Mouse (Mus musculus): ENCODE results near the gene Pcolce. TPM values are rescaled to one million over a fixed set of nuclear protein-coding genes. Genes with fewer than 3 reads are reported as not detected.
A peak's percentile ranks its signal among the peaks of the same experiment; 100 is the strongest.

Gene Pcolce
- total and polyA plus RNA-seq, 3 experiments: 0.23 to 0.77 TPM; not detected in 1

- TF ChIP-seq NRF1 (IDR thresholded peaks at IDR 0.05; ENCODE audit: insufficient read depth, low read depth, low read length, poor library complexity, severe bottlenecking) (no peak; the same call in 1 of the 2 replicates), RCOR1 (IDR thresholded peaks at IDR 0.05; ENCODE audit: low read depth, low read length) (no peak), MAFK (IDR thresholded peaks at IDR 0.05; ENCODE audit: borderline replicate concordance, low read depth, low read length) (no peak), KAT2A (conservative IDR thresholded peaks at IDR 0.05; ENCODE audit: low read depth, low read length) (peak; percentile 62)
These were observed 15.1 kb upstream of the Pcolce start, which contains the start of the genes Fbxo24, Lrch4 and Gm20605 (continued) for GRCm38 (mm10) chr5:137628498-137629305.

DNA sequence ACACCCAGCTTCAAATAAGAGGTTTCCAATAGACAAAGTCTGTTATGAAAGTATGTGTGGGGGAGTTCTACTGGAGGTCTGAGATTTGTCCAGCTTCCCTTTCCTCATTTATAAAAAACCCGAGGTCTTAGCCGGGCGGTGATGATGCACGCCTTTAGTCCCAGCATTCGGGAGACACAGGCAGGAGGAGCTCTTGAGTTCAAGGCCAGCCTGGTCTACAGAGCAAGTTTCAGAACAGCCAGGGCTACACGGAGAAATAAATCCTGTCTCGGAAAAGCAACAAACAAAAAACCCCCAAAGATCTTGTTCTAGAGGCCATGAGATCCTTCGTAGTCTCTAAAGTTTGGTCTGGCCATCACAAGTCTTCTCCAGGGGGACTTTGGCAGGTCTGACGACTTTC lies 14.4 kb upstream of the Pcolce start:
- peak overlapping the region; percentile 83 for H3K9ac ChIP-seq (ENCODE audit: control insufficient read depth, low read depth, low read length, poor library complexity, severe bottlenecking)
- peak overlapping the region; percentile 57 to 90 for H3K4me3 ChIP-seq (ENCODE audit: control insufficient read depth in 1 of 2, insufficient read depth in 1 of 2, low read depth in 2 of 2, low read length in 2 of 2)
- TF ChIP-seq MXI1 (IDR thresholded peaks at IDR 0.05; ENCODE audit: low read depth, low read length) (peak; percentile 43; the same call in 1 of the 2 replicates), ZKSCAN1 (IDR thresholded peaks at IDR 0.05; ENCODE audit: low read depth, low read length) (no peak), POLR2AphosphoS5 (IDR thresholded peaks at IDR 0.05; ENCODE audit: borderline replicate concordance, low read depth, low read length) (no peak), POLR2A (IDR thresholded peaks at IDR 0.05; ENCODE audit: control insufficient read depth in 1 of 2, insufficient read depth in 1 of 2, low read depth in 1 of 2, low read length in 2 of 2, poor library complexity in 1 of 2) (no peak), E2F4 (IDR thresholded peaks at IDR 0.05; ENCODE audit: borderline replicate concordance, low read depth, low read length) (no peak), ETS1 (IDR thresholded peaks at IDR 0.05; ENCODE audit: low read depth, low read length) (no peak), NRF1 (IDR thresholded peaks at IDR 0.05; ENCODE audit: insufficient read depth, low read depth, low read length, poor library complexity, severe bottlenecking) (no peak), MAFK (IDR thresholded peaks at IDR 0.05; ENCODE audit: borderline replicate concordance, low read depth, low read length) (no peak), MAX (IDR thresholded peaks at IDR 0.05; ENCODE audit: low read length) (peak; percentile 28; the same call in 1 of the 2 replicates), RCOR1 (IDR thresholded peaks at IDR 0.05; ENCODE audit: low read depth, low read length) (peak; percentile 18; the same call in 1 of the 2 replicates), CTCF (IDR thresholded peaks at IDR 0.05 in 2 of 3, conservative IDR thresholded peaks at IDR 0.05 in 1 of 3; ENCODE audit: control insufficient read depth in 1 of 3, insufficient read depth in 1 of 3, low read depth in 2 of 3, low read length in 3 of 3, poor library complexity in 1 of 3, severe bottlenecking in 1 of 3) (no peak; a peak in 1 of 6 replicates)
- peaks cover 6 to 42% of the 10 kb centered on the region in 2 experiments for H3K4me1 ChIP-seq (ENCODE audit: control insufficient read depth in 1 of 2, insufficient read depth in 2 of 2, low read length in 2 of 2)
- peaks cover 28% of the 10 kb centered on the region for H3K79me2 ChIP-seq (ENCODE audit: control insufficient read depth, insufficient read depth, low read length, poor library complexity)
- H3K27ac ChIP-seq (ENCODE audit: control insufficient read depth, low read depth, low read length): peak overlapping the region; percentile 71
- H3K27me3 ChIP-seq (ENCODE audit: control insufficient read depth in 1 of 2, insufficient read depth in 2 of 2, low read length in 2 of 2): no peaks in the 10 kb centered on the region
- H3K36me3 ChIP-seq (ENCODE audit: control insufficient read depth in 1 of 2, insufficient read depth in 2 of 2, low read length in 2 of 2): peaks cover 0 to 36% of the 10 kb centered on the region in 2 experiments; a peak in 2 of 4 replicates
- DNase-seq (ENCODE audit: low read depth, low spot score): peak; percentile 58
- no peaks in the 10 kb centered on the region for H3K9me3 ChIP-seq (replicated peaks; ENCODE audit: insufficient read depth, low read length)

GRCm38 (mm10) chr5:137623937-137624530 lies 10.4 kb upstream of the Pcolce start:
- TF ChIP-seq POLR2A (IDR thresholded peaks at IDR 0.05; ENCODE audit: control insufficient read depth in 1 of 2, insufficient read depth in 1 of 2, low read depth in 1 of 2, low read length in 2 of 2, poor library complexity in 1 of 2): no peak
- peak; percentile 35; the same call in 1 of the 2 replicates for TF ChIP-seq GATA1 (IDR thresholded peaks at IDR 0.05; ENCODE audit: low read depth, low read length)
- 0 out of 2 replicates have a peak, but pooled peaks have one; percentile 13 for TF ChIP-seq ETS1 (IDR thresholded peaks at IDR 0.05; ENCODE audit: low read depth, low read length)
- no peak for TF ChIP-seq UBTF (IDR thresholded peaks at IDR 0.05; ENCODE audit: borderline replicate concordance, insufficient read depth, low read depth, low read length)
- TF ChIP-seq HCFC1 (IDR thresholded peaks at IDR 0.05; ENCODE audit: low read depth, low read length): no peak
- no peak for TF ChIP-seq RAD21 (IDR thresholded peaks at IDR 0.05; ENCODE audit: low read depth, low read length)
- TF ChIP-seq ZNF384 (IDR thresholded peaks at IDR 0.05; ENCODE audit: low read depth, low read length): peak; percentile 66
- TF ChIP-seq ELF1 (IDR thresholded peaks at IDR 0.05; ENCODE audit: low read depth, low read length): peak; percentile 57; the same call in 1 of the 2 replicates
- peak; percentile 22 to 24; a peak in 2 of 4 replicates for TF ChIP-seq EP300 (IDR thresholded peaks at IDR 0.05; ENCODE audit: low read depth in 1 of 2, low read length in 2 of 2)
- Histone ChIP-seq H3K27me3 (ENCODE audit: control insufficient read depth in 1 of 2, insufficient read depth in 2 of 2, low read length in 2 of 2) (no peaks in the 10 kb centered on the region), H3K79me2 (ENCODE audit: control insufficient read depth, insufficient read depth, low read length, poor library complexity) (peaks cover under 1% of the 10 kb centered on the region; the same call in 1 of the 2 replicates), H3K4me1 (ENCODE audit: control insufficient read depth in 1 of 2, insufficient read depth in 2 of 2, low read length in 2 of 2) (peaks cover 2 to 16% of the 10 kb centered on the region in 2 experiments), H3K4me3 (ENCODE audit: control insufficient read depth in 1 of 2, insufficient read depth in 1 of 2, low read depth in 2 of 2, low read length in 2 of 2) (peak overlapping the region in 1 of 2 experiments; percentile 12; a peak in 1 of 4 replicates), H3K27ac (ENCODE audit: control insufficient read depth, low read depth, low read length) (peak overlapping the region; percentile 75), H3K9ac (ENCODE audit: control insufficient read depth, low read depth, low read length, poor library complexity, severe bottlenecking) (peak overlapping the region; percentile 66), H3K36me3 (ENCODE audit: control insufficient read depth in 1 of 2, insufficient read depth in 2 of 2, low read length in 2 of 2) (peaks cover 0 to 21% of the 10 kb centered on the region in 2 experiments; a peak in 2 of 4 replicates), H3K9me3 (replicated peaks; ENCODE audit: insufficient read depth, low read length) (no peaks in the 10 kb centered on the region)
- DNase-seq (ENCODE audit: low read depth, low spot score): peak; percentile 59

Measured in MEL (cell line).